Mouse (Mus musculus) liver (tissue): ENCODE data around the gene Tfdp1.

Experiments used
- DNase-seq: peaks from one replicate; pipeline ENCODE4 v3.0.0-alpha.2; 2020; ENCODE audit warnings: mixed read lengths

Gene Tfdp1

DNA sequence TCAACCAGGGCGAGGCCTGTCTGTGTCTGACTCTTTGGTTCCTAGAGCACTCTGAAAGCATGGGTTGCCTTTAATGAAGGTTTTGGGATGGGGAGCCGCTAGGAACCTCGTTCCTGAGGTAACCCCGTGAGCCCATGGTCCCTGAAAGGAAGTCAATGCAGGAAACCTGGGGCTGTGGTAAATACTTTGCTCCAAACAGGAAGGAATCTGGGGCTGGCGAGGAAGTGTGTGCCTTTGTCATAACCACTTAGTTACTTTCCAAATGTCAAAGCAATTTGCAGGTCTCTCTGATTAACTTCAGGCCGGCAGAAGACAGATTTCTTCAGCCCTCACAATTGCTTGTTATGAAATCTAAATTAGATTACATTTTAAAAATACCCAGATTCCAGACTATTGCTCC lies 88.8 kb downstream of the Tfdp1 start:
- no peak for DNase-seq
